ENCODE assay signal across 8 mouse cellular contexts in genomic region chr14:49066274-49066823, GRCm38 (mm10). TPM values are rescaled to one million over a fixed set of nuclear protein-coding genes. Genes with fewer than 3 reads are reported as not detected.
DNase-seq lines count a peak whose midpoint lies in the region; ATAC-seq and TF ChIP-seq lines count a peak whose summit lies in the region.

TSS of gene Exoc5 (minus strand) at chr14:49066653.

- peaks cover 16% of the 10 kb centered on the region for H3K4me1 ChIP-seq in embryonic facial prominence, embryonic 14.5 days (ENCODE audit: control insufficient read depth, insufficient read depth, low read length)
- peaks cover 5% of the 10 kb centered on the region for H3K4me1 ChIP-seq in heart, adult 2 months (ENCODE audit: control insufficient read depth, insufficient read depth, low read length)
- peaks cover 21% of the 10 kb centered on the region for H3K4me1 ChIP-seq in limb, embryonic 13.5 days
- peaks cover 24% of the 10 kb centered on the region for H3K4me1 ChIP-seq in midbrain, embryonic 16.5 days (ENCODE audit: control insufficient read depth, insufficient read depth, low read length)

- TF ChIP-seq CTCF in heart, adult 2 months (IDR thresholded peaks at IDR 0.05): 0 out of 2 replicates have a peak, but pooled peaks have one; percentile 1

- peak; percentile 97 for DNase-seq in 3T3-L1 (ENCODE audit: low read depth, low spot score)
- DNase-seq in adrenal gland, postnatal 4 days (ENCODE audit: low spot score in 2 of 2): peak; percentile 87 to 93
- DNase-seq in embryonic facial prominence, embryonic 14.5 days (ENCODE audit: low spot score): peak; percentile 96
- DNase-seq in heart, adult 2 months: peak; percentile 97 to 98
- DNase-seq in kidney, adult 8-10 months: peak; percentile 95
- peak; percentile 94 to 97 for DNase-seq in spleen, postnatal 10 days (ENCODE audit: low spot score in 2 of 2)

- H3K79me2 ChIP-seq in heart, adult 2 months (replicated peaks; ENCODE audit: control insufficient read depth, insufficient read depth, low read length): peaks cover 3% of the 10 kb centered on the region; the same call in 1 of the 2 replicates

- peak within 1 kb of the TSS; percentile 96 for H3K9ac ChIP-seq in embryonic facial prominence, embryonic 14.5 days (ENCODE audit: low read depth, low read length)
- peak within 1 kb of the TSS; percentile 97 for H3K9ac ChIP-seq in heart, adult 2 months (ENCODE audit: low read depth, low read length)
- H3K9ac ChIP-seq in limb, embryonic 13.5 days: peak within 1 kb of the TSS; percentile 96
- H3K9ac ChIP-seq in midbrain, embryonic 16.5 days (ENCODE audit: low read depth, low read length): peak within 1 kb of the TSS; percentile 98

- intact Hi-C loops in heart, adult 2 months (cut with DNase I): loop anchor here (2.0 to 5.0 kb wide), 2 partner anchors 106 to 619 kb away; partner anchors contain the start of genes Naa30 and Tmem260

- peak; percentile 96 for ATAC-seq in embryonic facial prominence, embryonic 14.5 days (ENCODE audit: low read depth)
- ATAC-seq in limb, embryonic 13.5 days (ENCODE audit: low FRiP score, low read depth): peak; percentile 95
- ATAC-seq in midbrain, embryonic 16.5 days: peak; percentile 97

- WGBS in embryonic facial prominence, embryonic 14.5 days: 1% methylated on average over 42 of the region's 53 CpGs
- 2% methylated on average over 53 of the region's 53 CpGs for WGBS in heart, adult 2 months
- under 1% methylated on average over 53 of the region's 53 CpGs for WGBS in limb, embryonic 13.5 days
- WGBS in midbrain, embryonic 16.5 days: under 1% methylated on average over 52 of the region's 53 CpGs

- peak within 1 kb of the TSS; percentile 89 for H3K4me3 ChIP-seq in embryonic facial prominence, embryonic 14.5 days (ENCODE audit: low read depth, low read length)
- peak within 1 kb of the TSS; percentile 86 for H3K4me3 ChIP-seq in heart, adult 2 months
- H3K4me3 ChIP-seq in limb, embryonic 13.5 days: peak within 1 kb of the TSS; percentile 88
- peak within 1 kb of the TSS; percentile 96 for H3K4me3 ChIP-seq in midbrain, embryonic 16.5 days (ENCODE audit: low read depth, low read length)

- peak; percentile 77 for TF ChIP-seq POLR2A in heart, adult 2 months (IDR thresholded peaks at IDR 0.05; ENCODE audit: insufficient read depth, low read depth, low read length)

- peak within 1 kb of the TSS; percentile 63 for H3K4me2 ChIP-seq in embryonic facial prominence, embryonic 14.5 days (ENCODE audit: low read depth, low read length)
- H3K4me2 ChIP-seq in limb, embryonic 13.5 days (replicated peaks): peak within 1 kb of the TSS; percentile 74
- H3K4me2 ChIP-seq in midbrain, embryonic 16.5 days (ENCODE audit: low read length): peak within 1 kb of the TSS; percentile 81

- no peaks in the 10 kb centered on the region for H3K36me3 ChIP-seq in embryonic facial prominence, embryonic 14.5 days (ENCODE audit: control insufficient read depth, insufficient read depth, low read length)
- H3K36me3 ChIP-seq in heart, adult 2 months (ENCODE audit: control insufficient read depth, insufficient read depth, low read length): peaks cover 3% of the 10 kb centered on the region
- H3K36me3 ChIP-seq in limb, embryonic 13.5 days: no peaks in the 10 kb centered on the region
- no peaks in the 10 kb centered on the region for H3K36me3 ChIP-seq in midbrain, embryonic 16.5 days (ENCODE audit: control insufficient read depth, insufficient read depth, low read length)

- peak within 1 kb of the TSS; percentile 98 for H3K27ac ChIP-seq in embryonic facial prominence, embryonic 14.5 days (replicated peaks; ENCODE audit: low read depth, low read length)
- H3K27ac ChIP-seq in heart, adult 2 months: peak within 1 kb of the TSS; percentile 93
- peak within 1 kb of the TSS; percentile 98 for H3K27ac ChIP-seq in limb, embryonic 13.5 days
- H3K27ac ChIP-seq in midbrain, embryonic 16.5 days (ENCODE audit: low read length): peak within 1 kb of the TSS; percentile 95

- no peaks in the 10 kb centered on the region for H3K9me3 ChIP-seq in embryonic facial prominence, embryonic 14.5 days (ENCODE audit: control insufficient read depth, low read length)
- no peaks in the 10 kb centered on the region for H3K9me3 ChIP-seq in limb, embryonic 13.5 days
- H3K9me3 ChIP-seq in midbrain, embryonic 16.5 days (replicated peaks; ENCODE audit: control insufficient read depth, low read length, poor library complexity, severe bottlenecking): no peaks in the 10 kb centered on the region

- TF ChIP-seq EP300 in heart, adult 2 months (IDR thresholded peaks at IDR 0.05; ENCODE audit: insufficient read depth, low read depth, low read length): no peak

- H3K27me3 ChIP-seq in embryonic facial prominence, embryonic 14.5 days (replicated peaks; ENCODE audit: control insufficient read depth, insufficient read depth, low read length): no peaks in the 10 kb centered on the region
- H3K27me3 ChIP-seq in heart, adult 2 months (ENCODE audit: control insufficient read depth, insufficient read depth, low read length): no peaks in the 10 kb centered on the region
- no peaks in the 10 kb centered on the region for H3K27me3 ChIP-seq in limb, embryonic 13.5 days
- no peaks in the 10 kb centered on the region for H3K27me3 ChIP-seq in midbrain, embryonic 16.5 days (ENCODE audit: control insufficient read depth, insufficient read depth, low read depth, low read length)

RNA-seq across cellular contexts. Expression of gene Exoc5, which starts in this region (rescaled TPM):
- 10 to 100 TPM; 38.5 to 41.0 TPM for total RNA-seq in adrenal gland, postnatal 4 days (2021)
- 48.6 and 57.2 TPM in 2 replicates for polyA plus RNA-seq in embryonic facial prominence, embryonic 14.5 days (2014; fragmentation: Nextera tagmentation; extraction: Ambion mirVana)
- total RNA-seq in heart, adult 2 months (2021): 10 to 100 TPM; 15.9 to 19.0 TPM
- 4.4 and 9.3 TPM in 2 replicates for polyA plus RNA-seq in heart, adult 2 months (2012; rRNA removed)
- polyA plus RNA-seq in limb, embryonic 13.5 days (2015; fragmentation: Nextera tagmentation; extraction: Ambion mirVana): 47.5 and 48.2 TPM in 2 replicates
- polyA plus RNA-seq in midbrain, embryonic 16.5 days (2015; fragmentation: Nextera tagmentation; extraction: Ambion mirVana): 66.8 and 75.8 TPM in 2 replicates

Comparison
In these comparisons a context has a peak if more than half of its experiments do, and no peak if none do; other contexts are left out.
1. Peak in every context shown above with its lines: DNase-seq, ATAC-seq, H3K4me3 ChIP-seq and H3K27ac ChIP-seq.